In the genomic region with DNA sequence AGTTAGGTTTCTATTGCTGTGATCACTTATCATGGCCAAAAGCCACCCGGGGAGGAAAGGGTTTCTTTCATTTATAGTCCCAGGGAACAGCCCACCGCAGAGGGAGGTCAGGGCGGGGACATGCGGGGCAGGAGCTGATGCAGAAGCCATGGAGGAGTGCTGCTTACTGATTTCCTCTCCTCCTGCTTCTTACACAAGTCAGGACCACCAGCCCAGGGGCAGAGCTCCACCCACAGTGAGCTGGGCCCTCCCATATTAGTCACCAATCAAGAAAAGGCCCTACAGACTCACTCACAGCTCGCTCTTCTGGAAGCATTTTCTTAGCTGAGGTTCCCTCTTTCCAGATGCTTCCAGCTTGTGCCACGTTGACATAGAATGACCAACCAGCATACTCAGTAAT, we compare ENCODE assay signal across 22 mouse cellular contexts.
DNase-seq lines count a peak whose midpoint lies in the region; ATAC-seq lines count a peak whose summit lies in the region.
"Had no signal": no experiment of that assay in that cellular context is flagged by ENCODE, and none has a peak within 500 bp of the region (broad histone marks: within the 10 kb centered on the region; RNA-seq: fewer than 3 reads in every experiment).

No protein-coding gene starts in this region.

- no peak for ATAC-seq in heart, embryonic 12.5 days (ENCODE audit: insufficient number of reproducible peaks, low FRiP score)
- peak; percentile 57; the same call in 1 of the 2 replicates for ATAC-seq in kidney, embryonic 16.5 days (ENCODE audit: low FRiP score, low TSS enrichment)
- ATAC-seq: activated CD4-positive, CD25-positive, alpha-beta regulatory T cell, adult 4 months; forebrain, embryonic 15.5 days had no signal

- WGBS in heart, embryonic 12.5 days = 47% methylated on average over 6 of the region's 6 CpGs
- 30% methylated on average over 6 of the region's 6 CpGs for WGBS in kidney, embryonic 16.5 days

- H3K4me1 ChIP-seq in heart, embryonic 12.5 days (replicated peaks) = peaks cover 53% of the 10 kb centered on the region
- peaks cover 5% of the 10 kb centered on the region; the same call in 1 of the 2 replicates for H3K4me1 ChIP-seq in kidney, embryonic 16.5 days (ENCODE audit: insufficient read depth, low read length)
- H3K4me1 ChIP-seq: embryonic facial prominence, embryonic 12.5 days; forebrain, embryonic 15.5 days; neural tube, embryonic 15.5 days had no signal

- no peak overlapping the region for H3K9ac ChIP-seq in heart, embryonic 12.5 days
- H3K9ac ChIP-seq in kidney, embryonic 16.5 days (replicated peaks; ENCODE audit: low read length) = no peak overlapping the region
- H3K9ac ChIP-seq: embryonic facial prominence, embryonic 12.5 days; forebrain, embryonic 15.5 days; neural tube, embryonic 15.5 days had no signal

- no peaks in the 10 kb centered on the region for H3K36me3 ChIP-seq in heart, embryonic 12.5 days
- no peaks in the 10 kb centered on the region for H3K36me3 ChIP-seq in kidney, embryonic 16.5 days (ENCODE audit: insufficient read depth, low read length)
- H3K36me3 ChIP-seq: embryonic facial prominence, embryonic 12.5 days; forebrain, embryonic 15.5 days; neural tube, embryonic 15.5 days had no signal

- H3K27ac ChIP-seq in heart, embryonic 12.5 days (ENCODE audit: poor library complexity, severe bottlenecking) = peak overlapping the region; percentile 88
- H3K27ac ChIP-seq in kidney, embryonic 16.5 days (ENCODE audit: low read length) = no peak overlapping the region
- H3K27ac ChIP-seq: embryonic facial prominence, embryonic 12.5 days; forebrain, embryonic 15.5 days; layer of hippocampus, adult 2 months; neural tube, embryonic 15.5 days had no signal

- no peak for DNase-seq in heart, adult 8-10 months (ENCODE audit: low spot score)
- DNase-seq in kidney, postnatal 4 days = no peak
- DNase-seq in ES-CJ7 (ENCODE audit: low read depth, low spot score) (peak; percentile 25), ZHBTc4 (ENCODE audit: low read depth, low spot score) (peak; percentile 29)
- no peak for DNase-seq in adrenal gland, postnatal 14 days
- no peak for DNase-seq in lung, postnatal 36 days
- DNase-seq: adrenal gland, postnatal 10 days; cerebellum, postnatal 10 days; gastrocnemius, postnatal 25 days; kidney, postnatal 10 days; layer of hippocampus, postnatal 36 days; midbrain, embryonic 14.5 days; right cerebral cortex, postnatal 14 days; spleen, adult 18-20 months; thymus, postnatal 36 days had no signal

- H3K27me3 ChIP-seq in heart, embryonic 12.5 days (replicated peaks) = no peaks in the 10 kb centered on the region
- no peaks in the 10 kb centered on the region for H3K27me3 ChIP-seq in kidney, embryonic 16.5 days (ENCODE audit: insufficient read depth, low read length)
- H3K27me3 ChIP-seq: embryonic facial prominence, embryonic 12.5 days; forebrain, embryonic 15.5 days; neural tube, embryonic 15.5 days had no signal

- peak overlapping the region; percentile 19; the same call in 1 of the 2 replicates for H3K4me2 ChIP-seq in heart, embryonic 12.5 days
- H3K4me2 ChIP-seq in kidney, embryonic 16.5 days (replicated peaks; ENCODE audit: low read depth, low read length) = no peak overlapping the region
- H3K4me2 ChIP-seq: embryonic facial prominence, embryonic 12.5 days; forebrain, embryonic 15.5 days; neural tube, embryonic 15.5 days had no signal

- no peak overlapping the region for H3K4me3 ChIP-seq in heart, embryonic 12.5 days
- H3K4me3 ChIP-seq in kidney, embryonic 16.5 days (ENCODE audit: low read length) = no peak overlapping the region
- H3K4me3 ChIP-seq: embryonic facial prominence, embryonic 12.5 days; forebrain, embryonic 15.5 days; layer of hippocampus, adult 2 months; neural tube, embryonic 15.5 days had no signal

- no peaks in the 10 kb centered on the region for H3K9me3 ChIP-seq in heart, embryonic 12.5 days (replicated peaks)
- H3K9me3 ChIP-seq in kidney, embryonic 16.5 days (ENCODE audit: low read length) = no peaks in the 10 kb centered on the region
- H3K9me3 ChIP-seq: embryonic facial prominence, embryonic 12.5 days; forebrain, embryonic 15.5 days; neural tube, embryonic 15.5 days had no signal

Comparison
In these comparisons a context has a peak if more than half of its experiments do, and no peak if none do; other contexts are left out.
1. DNase-seq: peak in ES-CJ7 (single experiment) and ZHBTc4 (single experiment); none in heart, adult 8-10 months (single experiment), kidney, postnatal 4 days (0 of 2), adrenal gland, postnatal 14 days (single experiment) and lung, postnatal 36 days (single experiment).